Mouse (Mus musculus) ES-Bruce4 (cell line): Measurements from ENCODE around the gene Pgd.

ENCODE experiments used
- CTCF ChIP-seq: IDR thresholded peaks from one replicate; pipeline ENCODE4 v1.8.1; 2011; ENCODE audit warnings: low read depth, low read length
- POLR2A ChIP-seq: IDR thresholded peaks from one replicate; pipeline ENCODE4 v1.8.1; 2011; ENCODE audit warnings: low read length; ENCODE audit not compliant: insufficient read depth

DNA sequence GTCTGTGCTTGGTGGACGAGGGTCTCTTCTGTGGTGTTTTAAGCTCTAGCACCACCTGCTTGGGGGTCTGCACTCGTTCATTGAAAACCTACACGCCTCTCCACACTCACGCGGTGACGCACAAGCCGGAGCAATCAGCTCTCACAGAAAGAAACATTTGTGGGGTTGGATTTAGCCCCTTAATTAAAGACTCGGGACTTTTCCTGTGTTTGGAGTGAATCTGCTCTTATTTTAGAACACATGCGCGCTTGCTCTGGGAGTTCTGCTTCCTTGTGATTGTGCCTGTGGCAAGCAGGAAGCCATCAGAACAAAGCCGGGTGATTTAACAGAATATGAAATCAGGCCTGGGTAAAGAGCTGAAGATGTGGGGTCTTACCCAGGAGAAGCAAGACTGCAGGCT lies 39.9 kb downstream of the Pgd start, which contains the start of gene Cort:
- no peak for TF ChIP-seq POLR2A
- TF ChIP-seq CTCF = no peak
